Mouse (Mus musculus): ENCODE data around the gene Zfp980. TPM values are rescaled to one million over a fixed set of nuclear protein-coding genes. Genes with fewer than 3 reads are reported as not detected.
"Not testable (repeated sequence)": the region's sequence is repeated elsewhere in the genome, so short reads cannot be mapped to it uniquely, and the experiment has no call there.

The Zfp980 gene
- not detected in 2 replicates for total RNA-seq (2012; rRNA removed)
- total RNA-seq (2014; rRNA removed): not detected in 2 replicates
- not detected in 2 replicates for polyA plus RNA-seq (2012; ENCODE audit: insufficient read length, low read depth)

GRCm38 (mm10) chr4:145670385-145670784 lies at the start of gene Zfp980:
Zfp980 (plus strand) TSS chr4:145670685.
- H3K27me3 ChIP-seq (replicated peaks); H3K9me3 ChIP-seq (replicated peaks; ENCODE audit: low read length); H3K4me2 ChIP-seq (ENCODE audit: insufficient read depth, low read depth, poor library complexity, severe bottlenecking); H3K36me3 ChIP-seq (replicated peaks in 1 of 2; ENCODE audit: control insufficient read depth in 1 of 2, insufficient read depth in 1 of 2, low read length in 1 of 2); DNase-seq (ENCODE audit: extremely low read depth); in situ Hi-C loops (cut with MboI; ENCODE audit: low pct_ligation_motif_present, low pct_unique_long_range_greater_than_20kb, low sequenced_read_pairs); H3K9ac ChIP-seq (ENCODE audit: insufficient read depth, low read depth); H3K79me2 ChIP-seq (replicated peaks; ENCODE audit: control insufficient read depth, extremely low read depth, insufficient read depth, poor library complexity, severe bottlenecking); H3K4me1 ChIP-seq (ENCODE audit: control insufficient read depth in 1 of 2, insufficient read depth in 2 of 2); H3K4me3 ChIP-seq (replicated peaks in 1 of 3; ENCODE audit: low read depth in 2 of 3, low read length in 2 of 3, poor library complexity in 1 of 3); dilution Hi-C loops (cut with MboI; ENCODE audit: extremely low pct_ligation_motif_present, extremely low pct_unique_long_range_greater_than_20kb, low sequenced_read_pairs); H3K27ac ChIP-seq (ENCODE audit: insufficient read depth, low read depth): not testable (repeated sequence)

- H3K9me3 ChIP-seq (replicated peaks; ENCODE audit: low read length); H3K4me3 ChIP-seq (replicated peaks in 1 of 3; ENCODE audit: low read depth in 2 of 3, low read length in 2 of 3, poor library complexity in 1 of 3); H3K4me1 ChIP-seq (ENCODE audit: control insufficient read depth in 1 of 2, insufficient read depth in 2 of 2); H3K27me3 ChIP-seq (replicated peaks); in situ Hi-C loops (cut with MboI; ENCODE audit: low pct_ligation_motif_present, low pct_unique_long_range_greater_than_20kb, low sequenced_read_pairs); DNase-seq (ENCODE audit: extremely low read depth); dilution Hi-C loops (cut with MboI; ENCODE audit: extremely low pct_ligation_motif_present, extremely low pct_unique_long_range_greater_than_20kb, low sequenced_read_pairs); H3K27ac ChIP-seq (ENCODE audit: insufficient read depth, low read depth); H3K9ac ChIP-seq (ENCODE audit: insufficient read depth, low read depth); H3K79me2 ChIP-seq (replicated peaks; ENCODE audit: control insufficient read depth, extremely low read depth, insufficient read depth, poor library complexity, severe bottlenecking); H3K36me3 ChIP-seq (replicated peaks in 1 of 2; ENCODE audit: control insufficient read depth in 1 of 2, insufficient read depth in 1 of 2, low read length in 1 of 2); H3K4me2 ChIP-seq (ENCODE audit: insufficient read depth, low read depth, poor library complexity, severe bottlenecking): not testable (repeated sequence)
Observed at GRCm38 (mm10) chr4:145640416-145641185, 29.9 kb upstream of the Zfp980 start.

- dilution Hi-C loops (cut with MboI; ENCODE audit: extremely low pct_ligation_motif_present, extremely low pct_unique_long_range_greater_than_20kb, low sequenced_read_pairs); H3K4me1 ChIP-seq (ENCODE audit: control insufficient read depth in 1 of 2, insufficient read depth in 2 of 2); H3K9ac ChIP-seq (ENCODE audit: insufficient read depth, low read depth); in situ Hi-C loops (cut with MboI; ENCODE audit: low pct_ligation_motif_present, low pct_unique_long_range_greater_than_20kb, low sequenced_read_pairs); H3K27ac ChIP-seq (ENCODE audit: insufficient read depth, low read depth); H3K36me3 ChIP-seq (replicated peaks in 1 of 2; ENCODE audit: control insufficient read depth in 1 of 2, insufficient read depth in 1 of 2, low read length in 1 of 2); H3K9me3 ChIP-seq (replicated peaks; ENCODE audit: low read length); DNase-seq (ENCODE audit: extremely low read depth); H3K4me3 ChIP-seq (replicated peaks in 1 of 3; ENCODE audit: low read depth in 2 of 3, low read length in 2 of 3, poor library complexity in 1 of 3); H3K79me2 ChIP-seq (replicated peaks; ENCODE audit: control insufficient read depth, extremely low read depth, insufficient read depth, poor library complexity, severe bottlenecking); H3K4me2 ChIP-seq (ENCODE audit: insufficient read depth, low read depth, poor library complexity, severe bottlenecking); H3K27me3 ChIP-seq (replicated peaks): not testable (repeated sequence)
Observed at GRCm38 (mm10) chr4:145674286-145674780, 3.8 kb downstream of the Zfp980 start.

- H3K4me3 ChIP-seq (replicated peaks in 1 of 3; ENCODE audit: low read depth in 2 of 3, low read length in 2 of 3, poor library complexity in 1 of 3); H3K27ac ChIP-seq (ENCODE audit: insufficient read depth, low read depth); in situ Hi-C loops (cut with MboI; ENCODE audit: low pct_ligation_motif_present, low pct_unique_long_range_greater_than_20kb, low sequenced_read_pairs); H3K27me3 ChIP-seq (replicated peaks); H3K4me1 ChIP-seq (ENCODE audit: control insufficient read depth in 1 of 2, insufficient read depth in 2 of 2); dilution Hi-C loops (cut with MboI; ENCODE audit: extremely low pct_ligation_motif_present, extremely low pct_unique_long_range_greater_than_20kb, low sequenced_read_pairs); H3K79me2 ChIP-seq (replicated peaks; ENCODE audit: control insufficient read depth, extremely low read depth, insufficient read depth, poor library complexity, severe bottlenecking); H3K9me3 ChIP-seq (replicated peaks; ENCODE audit: low read length); H3K4me2 ChIP-seq (ENCODE audit: insufficient read depth, low read depth, poor library complexity, severe bottlenecking); H3K9ac ChIP-seq (ENCODE audit: insufficient read depth, low read depth); DNase-seq (ENCODE audit: extremely low read depth); H3K36me3 ChIP-seq (replicated peaks in 1 of 2; ENCODE audit: control insufficient read depth in 1 of 2, insufficient read depth in 1 of 2, low read length in 1 of 2): not testable (repeated sequence)
Observed at GRCm38 (mm10) chr4:145680217-145680616, 9.7 kb downstream of the Zfp980 start.

GRCm38 (mm10) chr4:145680672-145681387 lies 10.3 kb downstream of the Zfp980 start:
- H3K27ac ChIP-seq (ENCODE audit: insufficient read depth, low read depth); H3K4me3 ChIP-seq (replicated peaks in 1 of 3; ENCODE audit: low read depth in 2 of 3, low read length in 2 of 3, poor library complexity in 1 of 3); dilution Hi-C loops (cut with MboI; ENCODE audit: extremely low pct_ligation_motif_present, extremely low pct_unique_long_range_greater_than_20kb, low sequenced_read_pairs); H3K27me3 ChIP-seq (replicated peaks); DNase-seq (ENCODE audit: extremely low read depth); H3K79me2 ChIP-seq (replicated peaks; ENCODE audit: control insufficient read depth, extremely low read depth, insufficient read depth, poor library complexity, severe bottlenecking); H3K4me2 ChIP-seq (ENCODE audit: insufficient read depth, low read depth, poor library complexity, severe bottlenecking); H3K36me3 ChIP-seq (replicated peaks in 1 of 2; ENCODE audit: control insufficient read depth in 1 of 2, insufficient read depth in 1 of 2, low read length in 1 of 2); in situ Hi-C loops (cut with MboI; ENCODE audit: low pct_ligation_motif_present, low pct_unique_long_range_greater_than_20kb, low sequenced_read_pairs); H3K4me1 ChIP-seq (ENCODE audit: control insufficient read depth in 1 of 2, insufficient read depth in 2 of 2); H3K9me3 ChIP-seq (replicated peaks; ENCODE audit: low read length); H3K9ac ChIP-seq (ENCODE audit: insufficient read depth, low read depth): not testable (repeated sequence)

- H3K4me2 ChIP-seq (ENCODE audit: insufficient read depth, low read depth, poor library complexity, severe bottlenecking); H3K27ac ChIP-seq (ENCODE audit: insufficient read depth, low read depth); H3K9ac ChIP-seq (ENCODE audit: insufficient read depth, low read depth); H3K27me3 ChIP-seq (replicated peaks); H3K9me3 ChIP-seq (replicated peaks; ENCODE audit: low read length); in situ Hi-C loops (cut with MboI; ENCODE audit: low pct_ligation_motif_present, low pct_unique_long_range_greater_than_20kb, low sequenced_read_pairs); H3K79me2 ChIP-seq (replicated peaks; ENCODE audit: control insufficient read depth, extremely low read depth, insufficient read depth, poor library complexity, severe bottlenecking); DNase-seq (ENCODE audit: extremely low read depth); H3K4me3 ChIP-seq (replicated peaks in 1 of 3; ENCODE audit: low read depth in 2 of 3, low read length in 2 of 3, poor library complexity in 1 of 3); H3K36me3 ChIP-seq (replicated peaks in 1 of 2; ENCODE audit: control insufficient read depth in 1 of 2, insufficient read depth in 1 of 2, low read length in 1 of 2); H3K4me1 ChIP-seq (ENCODE audit: control insufficient read depth in 1 of 2, insufficient read depth in 2 of 2); dilution Hi-C loops (cut with MboI; ENCODE audit: extremely low pct_ligation_motif_present, extremely low pct_unique_long_range_greater_than_20kb, low sequenced_read_pairs): not testable (repeated sequence)
Observed at GRCm38 (mm10) chr4:145682021-145682420, 11.5 kb downstream of the Zfp980 start.

All from CH12.LX (cell line).